Mouse (Mus musculus) kidney, adult 11 months (tissue): ENCODE measurements around the gene Wdr46.
"Not testable (repeated sequence)": the region's sequence is repeated elsewhere in the genome, so short reads cannot be mapped to it uniquely, and the experiment has no call there.

Source experiments
- DNase-seq: peaks from one replicate; pipeline ENCODE4 v3.0.0; 2022

The Wdr46 gene

GRCm38 (mm10) chr17:33940206-33940805 lies at the start of gene Wdr46, which contains the start of gene Pfdn6:
Gene Wdr46, plus strand, starts transcription at chr17:33940660.
Gene Pfdn6, minus strand, starts transcription at chr17:33940343.
- peak; percentile 88 for DNase-seq

DNA sequence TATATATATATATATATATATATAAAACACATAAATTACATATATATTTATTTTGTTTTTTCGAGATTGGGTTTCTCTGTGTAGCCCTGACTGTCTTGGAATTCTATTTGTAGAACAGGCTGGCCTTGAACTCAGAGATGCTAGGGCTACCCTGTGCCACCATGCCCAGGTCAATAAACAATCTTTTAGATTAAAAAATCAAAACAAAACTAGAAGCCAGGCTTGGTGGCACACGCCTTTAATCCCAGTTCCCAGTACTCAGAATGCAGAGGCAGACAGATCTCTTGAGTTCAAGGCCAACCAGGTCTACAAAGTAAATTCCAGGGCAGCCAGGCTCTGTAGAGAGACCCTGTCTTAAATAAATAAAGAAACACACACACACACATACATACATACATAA lies 49.1 kb upstream of the Wdr46 start:
- no peak for DNase-seq

- not testable (repeated sequence) for DNase-seq
Measured at GRCm38 (mm10) chr17:33891892-33892291, 48.6 kb upstream of the Wdr46 start.

DNA sequence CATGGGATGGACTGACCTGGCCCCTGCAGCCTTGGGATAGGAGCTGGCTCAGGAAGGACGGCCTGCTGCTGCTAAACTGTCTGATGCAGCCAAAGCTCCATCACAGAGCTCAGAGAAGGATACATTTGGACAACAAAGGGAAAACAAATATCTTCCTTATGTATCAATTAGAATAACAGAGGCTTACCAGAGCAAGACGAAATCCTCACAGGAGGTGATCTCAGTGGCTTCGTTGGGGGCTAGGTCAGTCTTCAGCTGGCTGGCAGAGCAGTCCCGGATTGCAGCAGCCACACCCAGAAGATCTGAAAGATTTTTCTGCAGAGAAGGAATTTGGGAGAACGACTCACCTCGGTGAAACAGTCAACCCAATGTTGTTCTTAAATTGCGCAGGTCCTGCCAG lies 48.0 kb upstream of the Wdr46 start:
- DNase-seq, result no peak

DNA sequence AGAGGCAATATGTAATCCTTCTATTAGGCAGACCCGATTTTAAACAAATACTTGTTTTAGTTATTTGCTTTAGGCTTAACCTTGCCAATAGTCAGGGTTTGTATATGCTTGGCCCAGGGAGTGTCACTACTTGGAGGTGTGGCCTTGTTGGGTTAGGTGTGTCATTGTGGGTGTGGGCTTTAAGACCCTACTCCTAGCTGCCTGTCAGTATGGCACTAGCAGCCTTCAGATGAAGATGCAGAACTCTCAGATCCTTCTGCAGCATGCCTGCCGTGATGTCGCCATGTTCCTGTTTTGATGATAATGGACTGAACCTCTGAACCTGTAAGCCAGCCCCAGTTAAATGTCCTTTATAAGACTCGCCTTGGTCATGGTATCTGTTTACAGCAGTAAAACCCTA lies 47.4 kb upstream of the Wdr46 start:
- DNase-seq, result not testable (repeated sequence)

GRCm38 (mm10) chr17:33897114-33897794 lies 43.2 kb upstream of the Wdr46 start:
- DNase-seq, result no peak

- not testable (repeated sequence) for DNase-seq
Measured at GRCm38 (mm10) chr17:33898193-33898592, 42.3 kb upstream of the Wdr46 start.

GRCm38 (mm10) chr17:33899642-33900041 lies 40.8 kb upstream of the Wdr46 start:
- no peak for DNase-seq

- DNase-seq, result no peak
Measured at GRCm38 (mm10) chr17:33900281-33900988, 40.0 kb upstream of the Wdr46 start.

- no peak for DNase-seq
Measured at GRCm38 (mm10) chr17:33900989-33901314, 39.5 kb upstream of the Wdr46 start.

DNA sequence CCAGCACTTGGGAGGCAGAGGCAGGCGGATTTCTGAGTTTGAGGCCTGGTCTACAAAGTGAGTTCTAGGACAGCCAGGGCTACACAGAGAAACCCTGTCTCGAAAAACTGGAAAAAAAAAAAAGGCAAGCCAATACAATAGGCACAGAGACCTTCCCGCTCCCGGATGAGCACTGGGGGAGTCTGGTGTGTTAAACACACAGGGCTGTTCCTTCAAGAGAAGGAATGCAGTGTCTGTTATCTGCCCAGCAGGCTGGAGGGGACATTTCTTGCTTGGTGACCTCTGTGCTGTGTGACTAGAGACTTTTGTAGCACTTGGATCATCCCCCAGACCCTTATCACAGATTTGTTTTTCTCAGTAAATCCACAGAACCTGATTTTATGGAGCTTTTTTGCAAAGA lies 38.8 kb upstream of the Wdr46 start:
- DNase-seq, result no peak

- no peak for DNase-seq
Measured at GRCm38 (mm10) chr17:33902079-33902478, 38.4 kb upstream of the Wdr46 start.

GRCm38 (mm10) chr17:33902491-33902890 lies 38.0 kb upstream of the Wdr46 start:
- no peak for DNase-seq

GRCm38 (mm10) chr17:33903911-33904651 lies 36.4 kb upstream of the Wdr46 start:
- not testable (repeated sequence) for DNase-seq

DNA sequence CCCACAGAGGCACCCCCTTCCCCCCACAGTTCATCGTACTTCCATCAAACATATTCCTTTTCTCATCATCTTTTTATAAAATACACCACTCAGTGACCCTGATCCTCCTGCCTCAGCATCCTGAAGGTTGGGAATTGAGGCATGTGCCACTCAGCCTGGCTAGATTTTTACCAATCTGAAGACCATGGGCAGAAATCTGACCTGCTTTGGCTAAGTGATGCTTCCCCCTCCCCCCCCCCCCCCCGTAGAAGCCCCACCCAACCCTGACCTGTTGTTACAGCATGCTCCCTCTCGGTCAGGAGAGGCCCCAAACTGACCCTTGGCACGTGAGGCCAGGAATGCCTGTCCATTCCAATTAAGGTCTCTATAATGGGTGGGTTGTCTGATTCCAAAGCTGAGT lies 35.6 kb upstream of the Wdr46 start, which contains the start of gene Platr17:
Gene Platr17, plus strand, starts transcription at position 301 of the 400 bp plus-strand sequence.
- not testable (repeated sequence) for DNase-seq

DNA sequence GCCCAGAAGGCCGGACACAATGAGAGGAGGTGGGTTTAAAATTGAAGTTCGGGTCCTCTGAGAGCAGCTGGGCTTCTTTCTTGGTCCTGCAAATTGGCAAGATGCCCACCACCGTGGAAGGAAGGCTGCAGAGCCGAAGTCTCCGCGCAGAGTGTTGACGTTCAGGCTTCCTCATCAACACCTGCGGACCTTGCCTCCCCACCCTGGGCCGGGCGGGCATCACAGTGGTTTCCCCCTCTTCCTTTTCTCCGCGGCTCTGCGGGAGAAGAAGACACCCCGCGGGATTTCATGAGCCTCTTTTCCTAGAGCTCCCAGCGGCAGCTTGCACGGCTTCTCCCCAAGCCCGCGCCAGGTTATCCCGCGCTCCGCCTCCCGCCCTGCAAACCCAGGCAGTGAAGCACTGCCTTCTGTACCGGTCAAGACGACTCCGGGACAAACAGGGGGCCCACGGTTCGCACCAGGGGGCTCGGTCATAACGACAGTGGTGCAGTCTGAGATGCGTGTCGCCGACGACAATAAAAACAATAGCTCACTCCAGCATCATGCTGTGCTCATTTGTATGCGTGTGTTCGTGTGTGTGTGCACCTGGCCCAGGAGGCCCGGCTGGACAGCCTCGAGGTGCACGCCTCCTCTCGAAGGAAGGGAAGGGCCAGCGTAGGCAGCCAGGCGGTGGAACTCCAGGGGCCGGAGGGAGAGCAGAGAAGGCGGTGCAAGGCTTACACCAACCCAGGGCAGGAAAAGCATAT lies 32.0 kb upstream of the Wdr46 start:
- no peak for DNase-seq

DNA sequence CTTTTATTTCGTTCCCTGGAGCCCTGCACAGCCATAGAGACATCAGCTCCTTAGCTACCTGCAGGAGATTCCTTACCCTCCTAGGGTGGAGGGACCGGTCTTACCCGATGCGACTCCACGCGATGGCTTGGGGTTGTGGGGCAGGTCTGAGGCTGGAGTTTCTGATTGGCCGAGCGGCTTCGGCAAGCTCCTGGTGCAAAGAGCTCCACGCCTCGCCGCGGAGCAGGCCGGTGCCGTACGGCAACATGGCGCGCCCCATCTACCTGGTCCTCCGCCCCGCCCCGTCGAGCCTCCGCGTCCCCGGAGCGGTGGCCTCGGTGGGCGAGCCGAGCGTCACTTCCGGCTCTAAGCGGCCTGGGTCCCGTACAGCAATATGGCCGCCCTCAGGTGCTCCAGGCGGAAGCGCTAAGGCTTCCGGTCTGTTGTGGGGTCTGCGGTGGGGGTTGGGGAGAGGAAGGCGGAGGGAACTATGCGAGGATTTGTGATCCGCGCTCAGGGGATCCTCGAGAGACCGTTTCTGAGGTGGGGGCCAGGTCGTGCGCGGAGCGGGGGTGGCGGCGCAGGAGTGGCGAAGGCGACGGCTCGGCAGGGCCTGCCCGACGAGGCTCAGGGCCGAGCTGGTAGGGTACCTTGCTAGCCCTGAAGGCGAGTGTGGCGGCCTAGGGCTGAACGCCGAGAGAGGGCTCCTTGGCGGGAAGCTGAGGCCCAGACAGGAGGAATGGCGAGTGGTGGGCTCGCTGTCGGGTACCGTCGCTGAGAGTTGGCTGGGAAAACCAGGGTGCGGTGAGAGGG lies 31.2 kb upstream of the Wdr46 start, which contains the start of gene Daxx:
Gene Daxx, plus strand, starts transcription at position 338 of the 792 bp plus-strand sequence.
- peak; percentile 99 for DNase-seq

DNA sequence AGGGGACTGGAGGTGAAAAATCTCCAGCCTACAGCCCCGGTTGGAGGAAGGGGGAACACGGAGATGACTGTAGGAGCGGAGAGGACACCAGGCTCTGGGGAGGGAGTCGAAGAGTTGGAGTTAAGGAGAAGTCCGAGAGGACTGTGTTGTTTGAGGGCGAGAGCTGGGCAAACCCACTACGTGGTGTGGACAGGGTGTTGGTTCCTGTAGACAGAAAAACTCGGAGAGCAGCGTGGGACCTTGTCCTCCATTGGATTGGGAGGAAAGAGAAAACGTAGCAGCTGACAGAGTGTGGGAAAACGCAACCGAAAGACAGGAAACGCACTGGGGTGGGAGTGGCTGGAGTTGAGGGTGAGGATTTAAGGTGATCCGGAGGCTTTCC lies 30.6 kb upstream of the Wdr46 start:
- no peak for DNase-seq

DNA sequence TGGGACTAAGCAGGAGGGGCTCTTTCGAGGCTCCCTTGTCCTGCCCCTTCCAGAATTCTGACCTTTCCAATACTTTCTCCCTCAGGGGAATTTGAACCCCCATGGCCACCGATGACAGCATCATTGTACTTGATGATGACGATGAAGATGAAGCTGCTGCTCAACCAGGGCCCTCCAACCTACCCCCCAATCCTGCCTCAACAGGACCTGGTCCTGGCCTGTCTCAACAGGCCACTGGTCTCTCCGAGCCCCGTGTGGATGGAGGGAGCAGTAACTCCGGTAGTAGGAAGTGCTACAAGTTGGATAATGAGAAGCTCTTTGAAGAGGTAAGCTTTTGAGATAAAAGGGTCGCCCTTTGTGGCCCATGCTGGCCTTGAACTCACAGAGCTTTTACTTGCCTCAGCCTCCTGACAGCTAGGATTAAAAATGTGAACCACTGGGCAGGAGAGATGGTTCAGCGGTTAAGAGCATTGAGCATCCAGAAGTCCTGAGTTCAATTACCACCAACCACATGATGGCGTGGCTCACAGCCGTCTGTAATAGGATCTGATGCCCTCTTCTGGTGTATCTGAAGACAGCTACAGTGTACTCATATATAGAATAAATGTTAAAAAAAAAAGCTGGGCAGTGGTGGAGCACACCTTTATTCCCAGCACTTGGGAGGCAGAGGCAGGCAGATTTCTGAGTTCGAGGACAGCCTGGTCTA lies 30.0 kb upstream of the Wdr46 start:
- no peak for DNase-seq

GRCm38 (mm10) chr17:33911052-33911812 lies 29.2 kb upstream of the Wdr46 start:
- DNase-seq, result no peak
